Comparison of ENCODE assay signal across 14 mouse cellular contexts in the genomic region with DNA sequence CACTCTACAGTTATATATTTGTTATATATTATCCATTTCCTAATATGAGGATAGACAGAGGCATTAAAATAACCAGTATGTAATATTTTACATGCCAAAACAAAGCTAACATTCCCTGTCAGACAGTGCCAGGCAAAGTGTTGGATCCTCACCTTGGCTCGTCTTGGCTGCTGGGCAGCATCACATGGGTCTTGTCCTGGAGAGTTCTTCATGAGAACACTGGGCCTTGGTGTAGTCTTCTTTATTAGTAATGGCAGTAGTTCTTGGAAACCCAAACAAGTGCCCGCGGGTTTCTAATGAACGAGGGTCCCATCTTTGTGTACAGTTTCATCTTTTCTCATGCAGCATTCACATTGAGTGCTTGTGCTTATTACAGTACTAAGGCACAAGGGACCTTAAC.
"Had no signal": no experiment of that assay in that cellular context is flagged by ENCODE, and none has a peak within 500 bp of the region (broad histone marks: within the 10 kb centered on the region; RNA-seq: fewer than 3 reads in every experiment).

No protein-coding gene starts in this region.

- H3K27ac ChIP-seq: limb, embryonic 13.5 days; liver, embryonic 14.5 days; midbrain, embryonic 10.5 days; neural tube, embryonic 15.5 days; stomach, postnatal 0 days had no signal

- H3K36me3 ChIP-seq: limb, embryonic 13.5 days; midbrain, embryonic 10.5 days; neural tube, embryonic 15.5 days had no signal

- H3K4me3 ChIP-seq: limb, embryonic 13.5 days; midbrain, embryonic 10.5 days; myocyte; neural tube, embryonic 15.5 days had no signal

- DNase-seq: left cerebral cortex, postnatal 4 days; lung, embryonic 14.5 days; lung, postnatal 10 days; lung, postnatal 4 days; midbrain, embryonic 14.5 days; right cerebral cortex, adult 18-20 months; right cerebral cortex, postnatal 25 days; thymus, postnatal 4 days had no signal

- H3K4me1 ChIP-seq: neural tube, embryonic 15.5 days had no signal

- H3K9ac ChIP-seq: limb, embryonic 13.5 days; liver, embryonic 14.5 days; lung, embryonic 14.5 days; neural tube, embryonic 15.5 days had no signal

- H3K4me2 ChIP-seq: limb, embryonic 13.5 days; lung, embryonic 14.5 days; neural tube, embryonic 15.5 days had no signal

- H3K9me3 ChIP-seq: limb, embryonic 13.5 days; midbrain, embryonic 10.5 days; neural tube, embryonic 15.5 days had no signal

- H3K27me3 ChIP-seq: limb, embryonic 13.5 days; neural tube, embryonic 15.5 days had no signal
